Mouse (Mus musculus) embryonic facial prominence, embryonic 14.5 days (tissue): Measurements from ENCODE around the gene Rhbg. TPM values are rescaled to one million over a fixed set of nuclear protein-coding genes. Genes with fewer than 3 reads are reported as not detected.

ENCODE experiments used
- ATAC-seq: fragments of 200-750 bp; cut with Nextera tagmentation; 2 replicates; pipeline ENCODE4 v1.8.0; 2017; ENCODE audit warnings: low read depth, moderate number of reproducible peaks, moderate TSS enrichment
- DNase-seq: peaks from one replicate; pipeline ENCODE4 v3.0.0-alpha.2; 2015; ENCODE audit warnings: low spot score
- H3K27ac ChIP-seq: fragments of 300-500 bp; sonication (generic); replicated peaks from 2 replicates; pipeline ENCODE4 v1.5.1; 2014; ENCODE audit warnings: low read depth, mild to moderate bottlenecking, low read length, moderate library complexity
- H3K27me3 ChIP-seq: fragments of 300-500 bp; sonication (generic); replicated peaks from 2 replicates; pipeline ENCODE4 v1.6.1; 2014; ENCODE audit warnings: low read length; ENCODE audit not compliant: control insufficient read depth, insufficient read depth
- H3K36me3 ChIP-seq: fragments of 300-500 bp; sonication (generic); 2 replicates; pipeline ENCODE4 v1.6.1; 2014; ENCODE audit warnings: low read length, mixed read lengths; ENCODE audit not compliant: control insufficient read depth, insufficient read depth
- H3K4me1 ChIP-seq: fragments of 300-500 bp; sonication (generic); 2 replicates; pipeline ENCODE4 v1.6.1; 2014; ENCODE audit warnings: antibody characterized with exemption, low read length; ENCODE audit not compliant: control insufficient read depth, insufficient read depth
- H3K4me2 ChIP-seq: fragments of 300-500 bp; sonication (generic); 2 replicates; pipeline ENCODE4 v1.6.1; 2014; ENCODE audit warnings: low read depth, mild to moderate bottlenecking, low read length, moderate library complexity, mixed read lengths
- H3K4me3 ChIP-seq: fragments of 300-500 bp; sonication (generic); 2 replicates; pipeline ENCODE4 v1.5.1; 2014; ENCODE audit warnings: low read depth, mild to moderate bottlenecking, low read length
- H3K9ac ChIP-seq: fragments of 300-500 bp; sonication (generic); 2 replicates; pipeline ENCODE4 v1.6.1; 2014; ENCODE audit warnings: low read depth, mild to moderate bottlenecking, low read length, moderate library complexity, mixed read lengths
- H3K9me3 ChIP-seq: fragments of 300-500 bp; sonication (generic); 2 replicates; pipeline ENCODE4 v1.6.1; 2016; ENCODE audit warnings: low read length; ENCODE audit not compliant: control insufficient read depth
- WGBS: fragments of 180-500 bp; shearing (Covaris S2); extraction: QIAGEN DNeasy Blood & Tissue Kit; methylation state at CpG from one replicate; pipeline ENCODE4 v1.1.7; 2014; 5-methylcytosine and 5-hydroxymethylcytosine counted together
- polyA plus RNA-seq: library from polyadenylated mRNA; unstranded; fragments of >200 nt; fragmentation: Nextera tagmentation; extraction: Ambion mirVana; gene quantifications from 2 replicates; pipeline ENCODE4 v1.2.1, GENCODE M21; 2014

The Rhbg gene
- polyA plus RNA-seq, 1 experiment from 2014 or later, result 4.1 TPM

GRCm38 (mm10) chr3:88247666-88248065 is 6.8 kb downstream of the Rhbg start:
- Histone ChIP-seq H3K27me3 (peaks cover 27% of the 10 kb centered on the region), H3K4me3 (no peak overlapping the region), H3K27ac (no peak overlapping the region), H3K9me3 (no peaks in the 10 kb centered on the region), H3K9ac (no peak overlapping the region), H3K4me2 (no peak overlapping the region), H3K36me3 (no peaks in the 10 kb centered on the region), H3K4me1 (no peaks in the 10 kb centered on the region)
- WGBS, result 68% methylated on average over 9 of the region's 9 CpGs
- DNase-seq (peak; percentile 51), ATAC-seq (peak; percentile 38)

- DNase-seq (peak; percentile 55), ATAC-seq (no peak)
- Histone ChIP-seq H3K4me3 (no peak overlapping the region), H3K4me2 (no peak overlapping the region), H3K27me3 (peaks cover 42% of the 10 kb centered on the region), H3K9ac (no peak overlapping the region), H3K27ac (no peak overlapping the region), H3K36me3 (no peaks in the 10 kb centered on the region), H3K4me1 (no peaks in the 10 kb centered on the region), H3K9me3 (no peaks in the 10 kb centered on the region)
- WGBS, result 21% methylated on average over 12 of the region's 13 CpGs
Measured at GRCm38 (mm10) chr3:88245811-88246210, 8.7 kb downstream of the Rhbg start.

- Histone ChIP-seq H3K4me3 (no peak overlapping the region), H3K9me3 (no peaks in the 10 kb centered on the region), H3K4me1 (no peaks in the 10 kb centered on the region), H3K27me3 (peaks cover 60% of the 10 kb centered on the region), H3K9ac (no peak overlapping the region), H3K36me3 (no peaks in the 10 kb centered on the region), H3K4me2 (no peak overlapping the region), H3K27ac (no peak overlapping the region)
- ATAC-seq (no peak), DNase-seq (no peak)
- 7% methylated on average over 2 of the region's 2 CpGs for WGBS
Measured at GRCm38 (mm10) chr3:88244071-88244470, 10.4 kb downstream of the Rhbg start.

- Histone ChIP-seq H3K36me3 (no peaks in the 10 kb centered on the region), H3K9me3 (no peaks in the 10 kb centered on the region), H3K27ac (no peak overlapping the region), H3K4me3 (no peak overlapping the region), H3K4me2 (no peak overlapping the region), H3K4me1 (no peaks in the 10 kb centered on the region), H3K9ac (no peak overlapping the region), H3K27me3 (peaks cover 75% of the 10 kb centered on the region)
- DNase-seq (peak; percentile 65), ATAC-seq (peak; percentile 70; the same call in 1 of the 2 replicates)
- 1% methylated on average over 13 of the region's 13 CpGs for WGBS
Measured at GRCm38 (mm10) chr3:88242531-88242930, 12.0 kb downstream of the Rhbg start.

GRCm38 (mm10) chr3:88241045-88241786 is 13.3 kb downstream of the Rhbg start:
- DNase-seq, result no peak
- Histone ChIP-seq H3K9me3 (no peaks in the 10 kb centered on the region), H3K27ac (no peak overlapping the region), H3K4me1 (no peaks in the 10 kb centered on the region), H3K36me3 (no peaks in the 10 kb centered on the region), H3K4me2 (peak overlapping the region; percentile 42), H3K4me3 (peak overlapping the region; percentile 26), H3K27me3 (peaks cover 88% of the 10 kb centered on the region), H3K9ac (no peak overlapping the region)
- ATAC-seq, result no peak
- 4% methylated on average over 19 of the region's 48 CpGs for WGBS

GRCm38 (mm10) chr3:88239446-88239845 is 15.1 kb downstream of the Rhbg start:
- WGBS, result 57% methylated on average over 4 of the region's 4 CpGs
- no peak overlapping the region for H3K4me3 ChIP-seq

GRCm38 (mm10) chr3:88238866-88239391 is 15.6 kb downstream of the Rhbg start:
- peaks cover 78% of the 10 kb centered on the region for H3K27me3 ChIP-seq
- no peak overlapping the region for H3K27ac ChIP-seq
- no peak overlapping the region for H3K9ac ChIP-seq
- 39% methylated on average over 8 of the region's 8 CpGs for WGBS
- DNase-seq (no peak), ATAC-seq (no peak)
- H3K4me2 ChIP-seq, result no peak overlapping the region
- H3K9me3 ChIP-seq, result no peaks in the 10 kb centered on the region
- no peak overlapping the region for H3K4me3 ChIP-seq
- no peaks in the 10 kb centered on the region for H3K4me1 ChIP-seq
- H3K36me3 ChIP-seq, result no peaks in the 10 kb centered on the region

More at GRCm38 (mm10) chr3:88239446-88239845, 15.1 kb downstream of the Rhbg start:
- Histone ChIP-seq H3K4me2 (no peak overlapping the region), H3K36me3 (no peaks in the 10 kb centered on the region), H3K27ac (no peak overlapping the region), H3K4me1 (no peaks in the 10 kb centered on the region), H3K27me3 (peaks cover 81% of the 10 kb centered on the region), H3K9ac (no peak overlapping the region), H3K9me3 (no peaks in the 10 kb centered on the region)
- no peak for ATAC-seq
- DNase-seq, result no peak

- Histone ChIP-seq H3K27ac (no peak overlapping the region), H3K4me2 (no peak overlapping the region), H3K9ac (no peak overlapping the region), H3K4me1 (no peaks in the 10 kb centered on the region), H3K27me3 (peaks cover 74% of the 10 kb centered on the region), H3K4me3 (no peak overlapping the region), H3K36me3 (no peaks in the 10 kb centered on the region), H3K9me3 (no peaks in the 10 kb centered on the region)
- 9% methylated on average over 8 of the region's 10 CpGs for WGBS
- DNase-seq (no peak), ATAC-seq (no peak)
Measured at GRCm38 (mm10) chr3:88237556-88238194, 16.8 kb downstream of the Rhbg start.
